Mouse (Mus musculus) cerebellum, adult 2 months (tissue): ENCODE data around the gene Smyd2. TPM values are rescaled to one million over a fixed set of nuclear protein-coding genes. Genes with fewer than 3 reads are reported as not detected.

Experiments used
- DNase-seq, 2 experiments: peaks; one replicate each; pipeline ENCODE4 v3.0.0; 2021
- H3K27ac ChIP-seq: fragments of 200-500 bp; 2 replicates; pipeline ENCODE4 v1.5.1; 2012; ENCODE audit warnings: low read length, control low read depth, inconsistent platforms; ENCODE audit not compliant: insufficient read depth
- H3K27me3 ChIP-seq: fragments of 200-500 bp; 2 replicates; pipeline ENCODE4 v1.6.1; 2012; ENCODE audit warnings: inconsistent platforms, mild to moderate bottlenecking, low read length, moderate library complexity; ENCODE audit not compliant: control insufficient read depth, insufficient read depth
- H3K4me1 ChIP-seq: fragments of 200-500 bp; 2 replicates; pipeline ENCODE4 v1.6.1; 2011; ENCODE audit warnings: low read length; ENCODE audit not compliant: control insufficient read depth, insufficient read depth
- H3K4me3 ChIP-seq: fragments of 200-500 bp; replicated peaks from 2 replicates; pipeline ENCODE3; 2011; ENCODE audit warnings: mild to moderate bottlenecking, low read depth, low read length, control low read depth; ENCODE audit not compliant: insufficient read depth
- CTCF ChIP-seq: fragments of 200-500 bp; IDR thresholded peaks from 2 replicates; pipeline ENCODE4 v1.5.1; 2011; ENCODE audit warnings: low read depth, mild to moderate bottlenecking, control low read depth, low read length, moderate library complexity, borderline replicate concordance; ENCODE audit not compliant: insufficient read depth
- POLR2A ChIP-seq: fragments of 200-500 bp; IDR thresholded peaks from 2 replicates; pipeline ENCODE4 v1.6.1; 2011; ENCODE audit warnings: low read length, control low read depth, borderline replicate concordance; ENCODE audit not compliant: insufficient read depth
- WGBS: fragments of 180-500 bp; shearing (Covaris S2); methylation state at CpG from one replicate; pipeline ENCODE4 v1.1.7; 2018; 5-methylcytosine and 5-hydroxymethylcytosine counted together
- polyA plus RNA-seq: library from polyadenylated mRNA; depleted of rRNA; stranded (reverse); fragments of >200 nt; gene quantifications from 2 replicates; pipeline ENCODE4 v1.2.3, GENCODE M21; 2012; rRNA removed

Gene Smyd2
- polyA plus RNA-seq, 1 experiment = 131 TPM

- Histone ChIP-seq H3K4me1 (no peaks in the 10 kb centered on the region; the same call in 1 of the 2 replicates), H3K27ac (no peak overlapping the region), H3K27me3 (no peaks in the 10 kb centered on the region), H3K4me3 (no peak overlapping the region)
- TF ChIP-seq POLR2A = no peak
- no peak for TF ChIP-seq CTCF
- 97% methylated on average over 5 of the region's 5 CpGs for WGBS
- no peak for DNase-seq
These were observed 66.4 kb downstream of the Smyd2 start for GRCm38 (mm10) chr1:189855739-189856138.

GRCm38 (mm10) chr1:189854646-189855045, 67.5 kb downstream of the Smyd2 start:
- no peaks in the 10 kb centered on the region for H3K27me3 ChIP-seq
- H3K27ac ChIP-seq = no peak overlapping the region
- no peak overlapping the region for H3K4me3 ChIP-seq
- H3K4me1 ChIP-seq = no peaks in the 10 kb centered on the region
- TF ChIP-seq POLR2A = no peak
- TF ChIP-seq CTCF = no peak
- no peak for DNase-seq
- 91% methylated on average over 13 of the region's 13 CpGs for WGBS

- WGBS = 93% methylated on average over 7 of the region's 7 CpGs
- Histone ChIP-seq H3K4me3 (no peak overlapping the region), H3K27me3 (no peaks in the 10 kb centered on the region), H3K27ac (no peak overlapping the region), H3K4me1 (no peaks in the 10 kb centered on the region)
- no peak for TF ChIP-seq POLR2A
- no peak for TF ChIP-seq CTCF
- DNase-seq = no peak
These were observed 69.7 kb downstream of the Smyd2 start for GRCm38 (mm10) chr1:189852456-189852855.

- TF ChIP-seq CTCF (no peak), POLR2A (no peak)
- H3K27ac ChIP-seq = no peak overlapping the region
- no peaks in the 10 kb centered on the region for H3K27me3 ChIP-seq
- H3K4me3 ChIP-seq = no peak overlapping the region
- 90% methylated on average over 5 of the region's 5 CpGs for WGBS
- H3K4me1 ChIP-seq = no peaks in the 10 kb centered on the region
- DNase-seq = no peak
These were observed 70.1 kb downstream of the Smyd2 start for GRCm38 (mm10) chr1:189852051-189852450.

DNA sequence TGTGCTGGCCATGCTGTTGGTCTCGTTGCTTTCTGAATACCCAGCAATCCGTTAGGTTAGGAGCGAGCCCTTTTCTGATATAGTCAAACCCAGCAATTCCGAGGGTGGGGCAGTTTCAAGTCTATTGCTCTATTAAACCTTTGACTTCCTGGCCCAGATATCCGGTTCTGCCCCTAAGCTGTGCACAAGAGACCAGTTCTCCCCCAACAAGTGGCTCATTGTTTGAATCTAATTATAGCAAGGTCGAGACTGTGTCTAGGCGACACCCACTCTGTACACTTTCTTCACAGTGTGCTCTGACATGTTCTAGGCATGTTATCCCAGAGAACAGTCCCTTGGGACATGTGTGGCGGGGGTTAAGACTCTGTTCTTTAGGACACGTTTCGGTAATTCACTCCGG, 72.6 kb downstream of the Smyd2 start:
- no peaks in the 10 kb centered on the region for H3K27me3 ChIP-seq
- no peak overlapping the region for H3K27ac ChIP-seq
- WGBS = 84% methylated on average over 11 of the region's 11 CpGs
- DNase-seq = no peak
- no peak for TF ChIP-seq POLR2A
- no peak for TF ChIP-seq CTCF
- no peaks in the 10 kb centered on the region for H3K4me1 ChIP-seq
- H3K4me3 ChIP-seq = no peak overlapping the region

DNA sequence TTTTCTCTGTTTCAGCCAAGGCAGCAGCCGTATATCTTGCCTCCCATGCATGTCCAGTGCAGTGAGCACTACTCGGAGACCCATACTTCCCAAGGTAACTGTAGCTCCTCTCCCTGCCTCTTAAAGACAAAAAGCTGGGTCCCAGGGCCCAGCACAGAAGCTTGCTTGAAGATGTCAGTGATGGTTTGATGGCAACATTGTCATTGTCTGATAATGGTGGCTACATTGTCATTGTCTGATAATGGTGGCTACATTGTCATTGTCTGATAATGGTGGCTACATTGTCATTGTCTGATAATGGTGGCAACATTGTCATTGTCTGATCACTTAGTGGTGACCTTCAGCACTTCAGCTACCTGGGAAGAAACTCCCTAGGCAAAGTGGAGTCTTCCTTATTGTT, 75.8 kb downstream of the Smyd2 start:
- no peak for TF ChIP-seq POLR2A
- no peak for TF ChIP-seq CTCF
- DNase-seq = no peak
- Histone ChIP-seq H3K4me1 (no peaks in the 10 kb centered on the region), H3K27ac (no peak overlapping the region), H3K4me3 (no peak overlapping the region), H3K27me3 (no peaks in the 10 kb centered on the region)
- 100% methylated on average over 2 of the region's 2 CpGs for WGBS

GRCm38 (mm10) chr1:189834166-189834565, 88.0 kb downstream of the Smyd2 start:
- DNase-seq = no peak
- no peak overlapping the region for H3K27ac ChIP-seq
- no peaks in the 10 kb centered on the region for H3K4me1 ChIP-seq
- H3K27me3 ChIP-seq = no peaks in the 10 kb centered on the region
- WGBS = 31% methylated on average over 13 of the region's 13 CpGs
- TF ChIP-seq POLR2A (no peak), CTCF (no peak)
- H3K4me3 ChIP-seq = no peak overlapping the region

- Histone ChIP-seq H3K27me3 (no peaks in the 10 kb centered on the region), H3K4me1 (no peaks in the 10 kb centered on the region), H3K27ac (no peak overlapping the region), H3K4me3 (no peak overlapping the region)
- WGBS = 83% methylated on average over 7 of the region's 7 CpGs
- DNase-seq = no peak
- no peak for TF ChIP-seq CTCF
- no peak for TF ChIP-seq POLR2A
These were observed 88.8 kb downstream of the Smyd2 start for GRCm38 (mm10) chr1:189833351-189833750.

- Histone ChIP-seq H3K27ac (no peak overlapping the region), H3K4me1 (no peaks in the 10 kb centered on the region), H3K4me3 (no peak overlapping the region), H3K27me3 (no peaks in the 10 kb centered on the region)
- WGBS = 19% methylated on average over 12 of the region's 12 CpGs
- no peak for DNase-seq
- TF ChIP-seq POLR2A (no peak), CTCF (no peak)
These were observed 91.3 kb downstream of the Smyd2 start for GRCm38 (mm10) chr1:189830797-189831232.

Other genes with a start within 250 kb of the Smyd2 start
- 0.05 and 0.07 TPM in 2 replicates for gene Cenpf, start 234.3 kb downstream of the Smyd2 start, polyA plus RNA-seq
- gene Ptpn14, start 194.1 kb downstream of the Smyd2 start, polyA plus RNA-seq = 1.4 and 1.7 TPM in 2 replicates
- gene Prox1, start 248.4 kb upstream of the Smyd2 start, polyA plus RNA-seq = 13.7 and 14.7 TPM in 2 replicates